Mouse (Mus musculus) lung, adult 2 months (tissue): ENCODE measurements around the gene Ippk.

Experiments
- CTCF ChIP-seq: fragments of 200-500 bp; IDR thresholded peaks from 2 replicates; pipeline ENCODE4 v1.5.1; 2011; ENCODE audit warnings: mild to moderate bottlenecking, low read length, control low read depth; ENCODE audit not compliant: insufficient read depth
- POLR2A ChIP-seq: fragments of 200-500 bp; IDR thresholded peaks from 2 replicates; pipeline ENCODE4 v1.6.1; 2011; ENCODE audit warnings: low read depth, mild to moderate bottlenecking, control low read depth, low read length, borderline replicate concordance; ENCODE audit errors: extremely low read depth

DNA sequence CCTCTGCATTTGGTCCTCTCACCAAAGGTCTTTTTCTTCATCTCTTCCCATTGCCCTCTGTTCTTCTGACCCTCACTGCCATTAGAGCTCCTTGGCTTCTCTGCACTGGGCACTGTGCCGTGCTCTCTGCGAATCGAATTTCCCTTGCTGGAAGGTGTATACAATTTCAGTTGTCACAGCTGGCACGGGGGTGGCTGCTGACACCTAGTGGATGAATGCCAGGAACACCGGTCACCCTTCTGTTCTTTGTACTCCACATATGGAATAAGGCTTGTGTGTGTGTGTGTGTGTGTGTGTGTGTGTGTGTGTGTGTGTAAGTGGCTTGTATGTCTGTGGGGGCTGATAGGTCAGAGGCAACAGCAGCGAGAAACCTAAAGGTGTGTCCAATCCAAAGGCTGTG, 20.9 kb upstream of the Ippk start:
- TF ChIP-seq CTCF (peak; percentile 64), POLR2A (no peak)
